Mouse (Mus musculus) lung, adult 18-20 months (tissue): ENCODE results near the gene Cacng4.
A peak's percentile ranks its signal among the peaks of the same experiment; 100 is the strongest.

Source experiments
- DNase-seq, 2 experiments: peaks; one replicate each; pipeline ENCODE4 v3.0.0; 2022; ENCODE audit warnings: mixed read lengths in 2 of 2

Cacng4 gene

GRCm38 (mm10) chr11:107714368-107714767, 80.0 kb downstream of the Cacng4 start:
- DNase-seq: no peak

- DNase-seq: no peak
Measured at GRCm38 (mm10) chr11:107710379-107710778, 84.0 kb downstream of the Cacng4 start.

GRCm38 (mm10) chr11:107707897-107708610, 86.3 kb downstream of the Cacng4 start:
- no peak for DNase-seq

GRCm38 (mm10) chr11:107705476-107706074, 88.8 kb downstream of the Cacng4 start:
- peak; percentile 37 to 51 for DNase-seq

GRCm38 (mm10) chr11:107705060-107705459, 89.3 kb downstream of the Cacng4 start:
- DNase-seq: no peak

GRCm38 (mm10) chr11:107703272-107704134, 90.9 kb downstream of the Cacng4 start:
- no peak for DNase-seq

- DNase-seq: no peak
Measured at GRCm38 (mm10) chr11:107699967-107700366, 94.4 kb downstream of the Cacng4 start.

GRCm38 (mm10) chr11:107693338-107693737, 101.0 kb downstream of the Cacng4 start:
- no peak for DNase-seq

- DNase-seq: no peak
Measured at GRCm38 (mm10) chr11:107691569-107691968, 102.8 kb downstream of the Cacng4 start.

GRCm38 (mm10) chr11:107688480-107688879, 105.9 kb downstream of the Cacng4 start:
- no peak for DNase-seq

- no peak for DNase-seq
Measured at GRCm38 (mm10) chr11:107686290-107686689, 108.1 kb downstream of the Cacng4 start.

GRCm38 (mm10) chr11:107683544-107684465, 110.6 kb downstream of the Cacng4 start:
- DNase-seq: no peak

GRCm38 (mm10) chr11:107682694-107683355, 111.5 kb downstream of the Cacng4 start:
- DNase-seq: no peak
